Mouse (Mus musculus): ENCODE results near the gene Zim1. TPM values are rescaled to one million over a fixed set of nuclear protein-coding genes. Genes with fewer than 3 reads are reported as not detected.

Gene Zim1
- 5.8 TPM for polyA plus RNA-seq (2015; fragmentation: Illumina TruSeq; extraction: RNeasy Lipid Tissue Mini Kit (QIAGEN cat#74804); ENCODE audit: insufficient read depth, low read depth, low replicate concordance)

GRCm38 (mm10) chr7:6696241-6697045 is at the start of gene Zim1:
Gene Zim1 (minus strand): TSS chr7:6696450.

DNA sequence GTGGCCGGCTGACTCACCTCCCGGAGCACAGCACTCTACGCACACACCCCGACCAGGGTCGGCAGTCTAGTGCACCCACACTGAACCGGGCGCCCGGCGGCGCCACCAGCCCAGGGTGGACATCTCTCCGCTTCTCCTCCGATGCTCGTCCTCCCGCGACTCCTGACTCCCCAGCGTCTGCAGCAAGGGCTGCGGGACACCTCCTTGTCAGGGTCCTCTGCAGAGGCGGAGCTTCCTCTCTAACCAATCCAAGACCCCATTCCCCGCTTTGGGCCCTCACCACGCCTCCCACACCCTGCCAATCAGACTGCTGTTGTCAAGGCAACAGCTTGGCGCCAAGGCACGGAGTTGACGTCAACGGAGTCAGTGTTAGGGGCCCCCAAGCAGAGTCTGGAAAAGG is 34.0 kb upstream of the Zim1 start, which contains the start of the genes Peg3 and Usp29:
Gene Peg3 (minus strand): TSS at position 191 of the 400 bp plus-strand sequence.
Gene Usp29 (plus strand): TSS at position 338 of the 400 bp plus-strand sequence.

Other genes with a start within 250 kb of the Zim1 start
- not detected for gene Olfr1336, start 240.3 kb downstream of the Zim1 start, polyA plus RNA-seq (2015; fragmentation: Illumina TruSeq; extraction: RNeasy Lipid Tissue Mini Kit (QIAGEN cat#74804); ENCODE audit: insufficient read depth, low read depth, low replicate concordance)
- gene Olfr1346, start 229.3 kb downstream of the Zim1 start, polyA plus RNA-seq (2015; fragmentation: Illumina TruSeq; extraction: RNeasy Lipid Tissue Mini Kit (QIAGEN cat#74804); ENCODE audit: insufficient read depth, low read depth, low replicate concordance) = not detected
- gene Olfr5, start 209.5 kb downstream of the Zim1 start, polyA plus RNA-seq (2015; fragmentation: Illumina TruSeq; extraction: RNeasy Lipid Tissue Mini Kit (QIAGEN cat#74804); ENCODE audit: insufficient read depth, low read depth, low replicate concordance) = not detected
- gene Olfr1347, start 196.7 kb downstream of the Zim1 start, polyA plus RNA-seq (2015; fragmentation: Illumina TruSeq; extraction: RNeasy Lipid Tissue Mini Kit (QIAGEN cat#74804); ENCODE audit: insufficient read depth, low read depth, low replicate concordance) = not detected
- not detected for gene Olfr1348, start 187.7 kb downstream of the Zim1 start, polyA plus RNA-seq (2015; fragmentation: Illumina TruSeq; extraction: RNeasy Lipid Tissue Mini Kit (QIAGEN cat#74804); ENCODE audit: insufficient read depth, low read depth, low replicate concordance)
- not detected for gene Olfr1349, start 173.5 kb downstream of the Zim1 start, polyA plus RNA-seq (2015; fragmentation: Illumina TruSeq; extraction: RNeasy Lipid Tissue Mini Kit (QIAGEN cat#74804); ENCODE audit: insufficient read depth, low read depth, low replicate concordance)
- gene Olfr1350, start 131.6 kb downstream of the Zim1 start, polyA plus RNA-seq (2015; fragmentation: Illumina TruSeq; extraction: RNeasy Lipid Tissue Mini Kit (QIAGEN cat#74804); ENCODE audit: insufficient read depth, low read depth, low replicate concordance) = not detected
- gene Peg3, start 34.0 kb upstream of the Zim1 start, polyA plus RNA-seq (2015; fragmentation: Illumina TruSeq; extraction: RNeasy Lipid Tissue Mini Kit (QIAGEN cat#74804); ENCODE audit: insufficient read depth, low read depth, low replicate concordance) = 39.1 TPM
- gene Usp29, start 34.1 kb upstream of the Zim1 start, polyA plus RNA-seq (2015; fragmentation: Illumina TruSeq; extraction: RNeasy Lipid Tissue Mini Kit (QIAGEN cat#74804); ENCODE audit: insufficient read depth, low read depth, low replicate concordance) = 1.5 TPM

Data from pancreas, adult 10 weeks (tissue).